Mouse (Mus musculus): ENCODE measurements around the gene Zscan20.

DNA sequence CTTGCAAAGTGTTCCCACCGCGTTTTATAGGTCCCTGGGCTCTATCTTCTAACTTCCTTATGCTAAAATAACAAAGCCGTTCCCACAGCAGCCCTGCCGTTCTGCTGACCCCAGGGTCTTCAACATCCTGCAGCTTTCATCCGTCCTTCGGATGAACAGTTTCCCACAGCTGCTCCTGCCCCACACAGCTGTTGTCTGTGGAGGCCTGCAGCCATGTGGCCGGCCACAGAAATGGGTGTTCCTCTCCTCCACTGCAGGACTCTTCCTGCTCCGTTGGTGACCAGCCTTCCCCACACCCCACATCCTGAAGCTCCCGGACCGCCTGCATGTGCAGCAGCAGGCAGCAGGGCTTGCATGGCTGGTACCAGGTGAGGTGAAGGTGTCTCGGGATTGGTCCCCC, 27.4 kb upstream of the Zscan20 start:
- TF ChIP-seq CTCF (IDR thresholded peaks at IDR 0.05; ENCODE audit: borderline replicate concordance, extremely low read depth, insufficient read depth, insufficient read length): no peak
- no peak for TF ChIP-seq POLR2A (IDR thresholded peaks at IDR 0.05; ENCODE audit: borderline replicate concordance, extremely low read depth, insufficient read depth, insufficient read length, poor library complexity, severe bottlenecking)

Measured in brain, embryonic 14.5 days (tissue).